Mouse (Mus musculus) forebrain, postnatal 0 days (tissue): Measurements from ENCODE around the gene Nags. TPM values are rescaled to one million over a fixed set of nuclear protein-coding genes. Genes with fewer than 3 reads are reported as not detected.
A peak's percentile ranks its signal among the peaks of the same experiment; 100 is the strongest.

Source experiments
- ATAC-seq: fragments of 200-750 bp; cut with Nextera tagmentation; 2 replicates; pipeline ENCODE4 v1.8.0; 2017; ENCODE audit warnings: mild to moderate bottlenecking, moderate library complexity
- DNase-seq: peaks from one replicate; pipeline ENCODE4 v3.0.0-alpha.2; 2015
- H3K27ac ChIP-seq: fragments of 300-500 bp; sonication (generic); 2 replicates; pipeline ENCODE4 v1.5.1; 2014; ENCODE audit warnings: low read depth, mild to moderate bottlenecking, antibody characterized with exemption, low read length, moderate library complexity, mixed read lengths
- H3K27me3 ChIP-seq: fragments of 300-500 bp; sonication (generic); 2 replicates; pipeline ENCODE4 v1.6.1; 2014; ENCODE audit warnings: mild to moderate bottlenecking, low read length, mixed read lengths; ENCODE audit not compliant: insufficient read depth
- H3K36me3 ChIP-seq: fragments of 300-500 bp; sonication (generic); 2 replicates; pipeline ENCODE4 v1.6.1; 2014; ENCODE audit warnings: mild to moderate bottlenecking, moderate library complexity; ENCODE audit not compliant: insufficient read depth
- H3K4me1 ChIP-seq: fragments of 300-500 bp; sonication (generic); 2 replicates; pipeline ENCODE4 v1.6.1; 2014; ENCODE audit warnings: antibody characterized with exemption; ENCODE audit not compliant: insufficient read depth
- H3K4me2 ChIP-seq: fragments of 300-500 bp; sonication (generic); 2 replicates; pipeline ENCODE4 v1.6.1; 2014; ENCODE audit warnings: low read depth, mild to moderate bottlenecking, moderate library complexity
- H3K4me3 ChIP-seq: fragments of 300-500 bp; sonication (generic); 2 replicates; pipeline ENCODE4 v1.5.1; 2014; ENCODE audit warnings: low read depth, low read length, mixed read lengths
- H3K9ac ChIP-seq: fragments of 300-500 bp; sonication (generic); 2 replicates; pipeline ENCODE4 v1.6.1; 2014; ENCODE audit warnings: mild to moderate bottlenecking
- H3K9me3 ChIP-seq: fragments of 300-500 bp; sonication (generic); 2 replicates; pipeline ENCODE4 v1.6.1; 2016; ENCODE audit warnings: low read length
- CTCF ChIP-seq: sonication (generic); IDR thresholded peaks from 2 replicates; pipeline ENCODE4 v1.5.1; 2016; ENCODE audit warnings: antibody characterized with exemption, control low read depth, low read depth
- WGBS: fragments of 180-500 bp; shearing (Covaris S2); extraction: QIAGEN DNeasy Blood & Tissue Kit; methylation state at CpG from one replicate; pipeline ENCODE4 v1.1.7; 2014; 5-methylcytosine and 5-hydroxymethylcytosine counted together
- polyA plus RNA-seq: library from polyadenylated mRNA; unstranded; fragments of >200 nt; fragmentation: Nextera tagmentation; extraction: Ambion mirVana; gene quantifications from 2 replicates; pipeline ENCODE4 v1.2.1, GENCODE M21; 2015
- total RNA-seq: library from RNA; depleted of rRNA; stranded (reverse); fragments of >200 nt; gene quantifications from 2 replicates; pipeline ENCODE4 v1.2.3, GENCODE M21; 2014; rRNA removed

The Nags gene
- total RNA-seq, result 0.14 and 0.15 TPM in 2 replicates
- polyA plus RNA-seq, result 0.28 and 0.35 TPM in 2 replicates

DNA sequence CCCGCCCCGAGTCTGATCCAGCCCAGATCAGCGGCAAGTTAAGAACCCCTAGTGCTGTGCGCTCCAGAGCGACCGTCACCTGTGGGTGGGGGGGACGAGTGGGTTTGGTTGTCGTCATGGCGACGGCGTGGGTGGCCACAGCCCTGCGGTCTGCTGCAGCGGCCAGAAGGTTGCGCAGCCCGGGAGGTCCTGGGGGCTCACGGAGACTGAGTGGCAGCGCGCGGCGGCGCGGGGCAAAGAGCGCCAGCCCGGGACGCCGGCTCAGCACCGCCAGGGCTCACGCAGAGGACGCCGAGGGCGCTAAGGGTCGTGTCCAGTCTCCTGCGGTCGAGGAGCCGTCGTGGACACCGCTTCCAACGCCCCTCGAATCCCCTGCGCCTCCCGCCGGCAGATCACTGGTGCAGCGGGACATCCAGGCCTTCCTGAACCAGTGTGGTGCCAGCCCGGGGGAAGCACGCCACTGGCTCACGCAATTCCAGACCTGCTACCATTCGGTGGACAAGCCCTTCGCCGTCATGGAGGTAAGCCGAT is at the start of gene Nags:
Gene Nags, plus strand, starts transcription at position 43 of the 531 bp plus-strand sequence.
- TF ChIP-seq CTCF, result no peak
- Histone ChIP-seq H3K4me2 (peak within 1 kb of the TSS; percentile 30), H3K9ac (peak within 1 kb of the TSS; percentile 18; the same call in 1 of the 2 replicates), H3K4me1 (no peaks in the 10 kb centered on the region), H3K9me3 (no peaks in the 10 kb centered on the region), H3K4me3 (peak within 1 kb of the TSS; percentile 11; the same call in 1 of the 2 replicates), H3K27ac (no peak within 1 kb of the TSS), H3K36me3 (no peaks in the 10 kb centered on the region), H3K27me3 (peaks cover 52% of the 10 kb centered on the region)
- WGBS, result 3% methylated on average over 50 of the region's 50 CpGs
- ATAC-seq (no peak), DNase-seq (no peak)

- DNase-seq (no peak), ATAC-seq (no peak)
- TF ChIP-seq CTCF, result no peak
- Histone ChIP-seq H3K9ac (no peak overlapping the region), H3K27me3 (no peaks in the 10 kb centered on the region), H3K4me1 (no peaks in the 10 kb centered on the region), H3K27ac (no peak overlapping the region), H3K36me3 (no peaks in the 10 kb centered on the region), H3K4me2 (no peak overlapping the region), H3K9me3 (no peaks in the 10 kb centered on the region), H3K4me3 (no peak overlapping the region)
- WGBS, result 87% methylated on average over 3 of the region's 3 CpGs
These were observed 49.6 kb upstream of the Nags start for GRCm38 (mm10) chr11:102095676-102096075.

DNA sequence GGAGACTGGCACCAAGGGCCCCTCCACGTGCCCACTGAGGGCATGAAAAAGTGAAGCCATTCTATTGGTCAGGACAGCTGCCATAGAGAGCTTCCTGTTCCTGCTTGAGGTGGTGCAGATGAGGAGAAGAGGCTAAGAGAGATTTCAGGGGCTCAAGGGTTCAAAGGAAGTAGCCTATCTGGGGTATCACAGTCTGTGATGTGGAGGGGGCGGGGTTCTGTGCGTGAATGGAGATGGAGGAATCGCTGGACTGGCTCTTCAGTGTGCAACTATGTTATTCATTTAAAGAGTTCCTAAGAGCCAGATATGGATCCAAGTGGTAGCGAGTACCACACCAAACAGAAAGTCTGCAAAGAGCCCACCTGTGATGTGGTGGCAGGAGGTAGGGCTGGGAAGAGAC is 48.9 kb upstream of the Nags start:
- Histone ChIP-seq H3K36me3 (no peaks in the 10 kb centered on the region), H3K4me3 (no peak overlapping the region; the same call in 1 of the 2 replicates), H3K27ac (no peak overlapping the region), H3K9ac (no peak overlapping the region), H3K9me3 (no peaks in the 10 kb centered on the region), H3K27me3 (no peaks in the 10 kb centered on the region), H3K4me1 (no peaks in the 10 kb centered on the region), H3K4me2 (peak overlapping the region; percentile 51)
- ATAC-seq (no peak), DNase-seq (no peak)
- WGBS, result 77% methylated on average over 5 of the region's 5 CpGs
- no peak for TF ChIP-seq CTCF

DNA sequence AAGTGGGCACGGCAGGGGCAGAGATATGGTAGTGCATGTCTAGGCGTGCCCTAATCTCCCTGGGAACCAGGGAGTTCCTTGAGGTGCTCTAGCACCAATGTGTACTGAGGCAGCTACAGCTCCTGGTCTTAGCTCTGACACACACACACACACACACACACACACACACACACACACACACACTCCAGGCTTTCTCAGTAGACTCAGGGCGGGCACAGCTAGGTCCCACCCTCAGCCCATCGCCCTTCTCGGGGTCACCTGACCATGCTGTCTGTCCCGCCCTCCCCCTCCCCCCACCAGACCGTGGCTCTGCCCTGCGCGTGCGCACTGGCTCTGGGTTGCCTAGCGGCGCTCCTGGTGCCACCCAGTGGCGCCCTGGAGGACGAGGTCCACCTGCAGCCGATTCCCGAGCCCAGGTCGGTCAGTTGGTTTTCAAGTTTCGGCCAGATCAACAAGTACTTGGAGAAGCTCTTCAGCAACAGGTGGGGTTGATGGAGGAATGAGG is 48.4 kb upstream of the Nags start:
- Histone ChIP-seq H3K9ac (0 out of 2 replicates have a peak overlapping the region, but pooled peaks have one; percentile 22), H3K27me3 (no peaks in the 10 kb centered on the region), H3K4me2 (peak overlapping the region; percentile 51), H3K36me3 (no peaks in the 10 kb centered on the region), H3K9me3 (no peaks in the 10 kb centered on the region), H3K4me3 (peak overlapping the region; percentile 27), H3K4me1 (no peaks in the 10 kb centered on the region), H3K27ac (no peak overlapping the region)
- peak; percentile 76 for TF ChIP-seq CTCF
- peak; percentile 94 for ATAC-seq
- WGBS, result 2% methylated on average over 17 of the region's 18 CpGs
- peak; percentile 90 for DNase-seq

DNA sequence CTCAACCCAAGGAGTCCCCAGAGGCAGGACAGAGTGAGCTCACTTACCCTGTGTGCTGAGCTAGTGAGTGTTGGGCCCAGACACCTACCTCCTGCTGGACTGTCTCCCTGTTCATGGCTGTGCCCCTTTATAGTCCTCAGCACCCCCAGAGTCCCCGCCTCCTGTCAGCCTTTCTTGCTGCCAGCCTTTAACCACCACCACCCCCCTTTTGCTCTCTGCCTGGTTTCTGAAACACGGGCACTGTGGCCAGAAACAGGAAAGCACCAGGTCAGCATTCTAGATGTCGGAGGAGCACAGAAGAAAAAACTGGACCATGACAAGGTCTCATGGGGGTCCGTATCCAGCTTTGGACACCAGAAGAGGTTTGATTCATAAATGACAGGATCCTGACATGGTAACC is 44.1 kb upstream of the Nags start, which contains the start of gene Ppy:
Gene Ppy, minus strand, starts transcription at position 101 of the 400 bp plus-strand sequence.
- no peak for TF ChIP-seq CTCF
- no peak within 1 kb of the TSS for H3K9ac ChIP-seq
- no peak for DNase-seq
- H3K4me1 ChIP-seq, result no peaks in the 10 kb centered on the region
- no peak for ATAC-seq
- peaks cover 16% of the 10 kb centered on the region for H3K27me3 ChIP-seq
- WGBS, result 76% methylated on average over 4 of the region's 4 CpGs
- no peaks in the 10 kb centered on the region for H3K36me3 ChIP-seq
- no peak within 1 kb of the TSS for H3K4me2 ChIP-seq
- H3K4me3 ChIP-seq, result no peak within 1 kb of the TSS
- no peaks in the 10 kb centered on the region for H3K9me3 ChIP-seq
- H3K27ac ChIP-seq, result no peak within 1 kb of the TSS

DNA sequence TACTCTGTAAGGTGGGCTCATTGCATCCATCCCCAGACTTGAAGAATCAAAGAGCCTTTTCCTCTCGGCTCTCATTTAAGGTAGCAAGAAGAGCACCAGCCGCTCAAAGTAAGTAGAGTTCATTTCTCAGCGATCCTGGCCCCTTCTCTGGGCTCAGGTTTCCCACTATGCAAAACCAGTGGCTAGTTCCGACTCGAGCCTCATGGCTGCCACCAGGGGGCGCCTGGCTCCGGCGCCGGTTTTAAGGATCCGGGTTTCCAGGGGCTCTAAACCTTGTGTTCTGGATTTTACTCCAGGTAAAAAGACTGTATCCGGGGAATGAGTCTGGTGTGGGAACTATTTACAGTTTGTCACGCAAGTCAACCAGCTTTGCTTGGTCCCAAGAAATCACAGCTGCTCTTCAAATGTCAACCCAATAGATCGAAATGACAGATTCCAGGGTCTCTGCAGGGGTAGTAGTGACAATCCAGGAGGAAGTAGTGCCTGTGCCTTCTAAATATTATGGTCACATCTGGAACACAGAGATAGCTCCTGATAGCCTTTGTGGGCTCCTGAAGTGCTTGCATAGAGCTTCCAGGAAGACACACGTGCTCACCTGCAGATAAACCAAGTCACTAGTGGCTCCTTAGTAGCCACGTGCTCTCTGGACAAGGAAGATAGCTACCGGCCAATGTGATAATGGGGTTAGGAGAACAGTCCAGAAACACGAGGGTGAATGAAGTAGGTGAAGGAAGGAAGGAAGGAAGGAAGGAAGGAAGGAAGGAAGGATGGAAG is 42.6 kb upstream of the Nags start:
- ATAC-seq, result peak; percentile 54; the same call in 1 of the 2 replicates
- Histone ChIP-seq H3K4me1 (no peaks in the 10 kb centered on the region), H3K9me3 (no peaks in the 10 kb centered on the region), H3K27ac (no peak overlapping the region), H3K4me2 (no peak overlapping the region), H3K4me3 (no peak overlapping the region), H3K9ac (no peak overlapping the region), H3K27me3 (peaks cover 31% of the 10 kb centered on the region), H3K36me3 (no peaks in the 10 kb centered on the region)
- peak; percentile 87 for TF ChIP-seq CTCF
- WGBS, result 21% methylated on average over 17 of the region's 17 CpGs
- peak; percentile 85 for DNase-seq

- Histone ChIP-seq H3K27me3 (peaks cover 39% of the 10 kb centered on the region), H3K9me3 (no peaks in the 10 kb centered on the region), H3K27ac (no peak overlapping the region), H3K4me2 (no peak overlapping the region), H3K4me1 (no peaks in the 10 kb centered on the region), H3K36me3 (no peaks in the 10 kb centered on the region), H3K9ac (no peak overlapping the region), H3K4me3 (no peak overlapping the region)
- 2% methylated on average over 20 of the region's 21 CpGs for WGBS
- DNase-seq (no peak), ATAC-seq (no peak)
- TF ChIP-seq CTCF, result no peak
These were observed 38.4 kb upstream of the Nags start for GRCm38 (mm10) chr11:102106911-102107310.
